Mouse (Mus musculus): ENCODE measurements around the gene Slc18a2. TPM values are rescaled to one million over a fixed set of nuclear protein-coding genes. Genes with fewer than 3 reads are reported as not detected.
A peak's percentile ranks its signal among the peaks of the same experiment; 100 is the strongest.

Slc18a2 gene
- polyA plus RNA-seq, 1 experiment from 2014 or later, result 7.9 TPM

- no peaks in the 10 kb centered on the region for H3K9me3 ChIP-seq (ENCODE audit: control insufficient read depth, low read length)
- peak overlapping the region; percentile 95 for H3K4me2 ChIP-seq (ENCODE audit: low read depth, low read length)
- H3K36me3 ChIP-seq (ENCODE audit: control insufficient read depth, insufficient read depth, low read length), result no peaks in the 10 kb centered on the region
- peak overlapping the region; percentile 92; the same call in 1 of the 2 replicates for H3K27ac ChIP-seq (ENCODE audit: low read length)
- peak overlapping the region; percentile 90 for H3K4me3 ChIP-seq (ENCODE audit: low read length)
- H3K9ac ChIP-seq (ENCODE audit: low read depth, low read length), result peak overlapping the region; percentile 85
- H3K27me3 ChIP-seq (replicated peaks; ENCODE audit: control insufficient read depth, insufficient read depth, low read length), result no peaks in the 10 kb centered on the region
- ATAC-seq, result peak; percentile 8; the same call in 1 of the 2 replicates
- WGBS, result under 1% methylated on average over 14 of the region's 14 CpGs
- H3K4me1 ChIP-seq (ENCODE audit: control insufficient read depth, insufficient read depth, low read length), result peaks cover 15% of the 10 kb centered on the region
Measured at GRCm38 (mm10) chr19:59344304-59344711, 83.6 kb downstream of the Slc18a2 start.

- no peaks in the 10 kb centered on the region for H3K36me3 ChIP-seq (ENCODE audit: control insufficient read depth, insufficient read depth, low read length)
- peak overlapping the region; percentile 92 for H3K27ac ChIP-seq (ENCODE audit: low read length)
- peaks cover 15% of the 10 kb centered on the region for H3K4me1 ChIP-seq (ENCODE audit: control insufficient read depth, insufficient read depth, low read length)
- ATAC-seq, result peak; percentile 66
- peak overlapping the region; percentile 90 for H3K4me3 ChIP-seq (ENCODE audit: low read length)
- H3K9ac ChIP-seq (ENCODE audit: low read depth, low read length), result peak overlapping the region; percentile 85
- H3K4me2 ChIP-seq (ENCODE audit: low read depth, low read length), result peak overlapping the region; percentile 95
- no peaks in the 10 kb centered on the region for H3K9me3 ChIP-seq (ENCODE audit: control insufficient read depth, low read length)
- under 1% methylated on average over 67 of the region's 70 CpGs for WGBS
- H3K27me3 ChIP-seq (replicated peaks; ENCODE audit: control insufficient read depth, insufficient read depth, low read length), result no peaks in the 10 kb centered on the region
Measured at GRCm38 (mm10) chr19:59345081-59345657, 84.5 kb downstream of the Slc18a2 start.

Other genes with a start within 250 kb of the Slc18a2 start
- gene Shtn1, start 184.8 kb upstream of the Slc18a2 start, polyA plus RNA-seq (2015; fragmentation: Nextera tagmentation; extraction: Ambion mirVana), result 15.1 and 15.4 TPM in 2 replicates
- not detected in 2 replicates for gene Vax1, start 90.8 kb upstream of the Slc18a2 start, polyA plus RNA-seq (2015; fragmentation: Nextera tagmentation; extraction: Ambion mirVana)
- gene Kcnk18, start 41.7 kb upstream of the Slc18a2 start, polyA plus RNA-seq (2015; fragmentation: Nextera tagmentation; extraction: Ambion mirVana), result not detected in 2 replicates
- 14.2 and 16.4 TPM in 2 replicates for gene Rps12-ps3, start 61.4 kb downstream of the Slc18a2 start, polyA plus RNA-seq (2015; fragmentation: Nextera tagmentation; extraction: Ambion mirVana)
- gene Pdzd8, start 84.9 kb downstream of the Slc18a2 start, polyA plus RNA-seq (2015; fragmentation: Nextera tagmentation; extraction: Ambion mirVana), result 5.9 and 6.9 TPM in 2 replicates
- gene Emx2, start 197.5 kb downstream of the Slc18a2 start, polyA plus RNA-seq (2015; fragmentation: Nextera tagmentation; extraction: Ambion mirVana), result not detected in 2 replicates

Measured in intestine, embryonic 16.5 days (tissue).